Mouse (Mus musculus) brown adipose tissue, adult 24 weeks (tissue): ENCODE measurements around the gene Usp25. TPM values are rescaled to one million over a fixed set of nuclear protein-coding genes. Genes with fewer than 3 reads are reported as not detected.

ENCODE experiments used
- H3K27ac ChIP-seq: fragments of 200-500 bp; replicated peaks from 2 replicates; pipeline ENCODE4 v1.5.1; 2012; ENCODE audit warnings: low read depth, mild to moderate bottlenecking, low read length
- H3K4me1 ChIP-seq: fragments of 200-500 bp; 2 replicates; pipeline ENCODE4 v1.6.1; 2012; ENCODE audit warnings: low read length, mixed read lengths; ENCODE audit not compliant: control insufficient read depth, insufficient read depth, insufficient read length
- H3K4me3 ChIP-seq: fragments of 200-500 bp; 2 replicates; pipeline ENCODE4 v1.5.1; 2012; ENCODE audit warnings: low read depth, mild to moderate bottlenecking, low read length, moderate library complexity; ENCODE audit not compliant: insufficient read depth
- polyA plus RNA-seq: library from polyadenylated mRNA; stranded (reverse); fragments of >200 nt; gene quantifications from 2 replicates; pipeline ENCODE4 v1.2.4, GENCODE M21; 2012; ENCODE audit not compliant: missing spikeins, insufficient read depth, insufficient read length

Gene Usp25
- polyA plus RNA-seq, 1 experiment = 31.9 TPM

DNA sequence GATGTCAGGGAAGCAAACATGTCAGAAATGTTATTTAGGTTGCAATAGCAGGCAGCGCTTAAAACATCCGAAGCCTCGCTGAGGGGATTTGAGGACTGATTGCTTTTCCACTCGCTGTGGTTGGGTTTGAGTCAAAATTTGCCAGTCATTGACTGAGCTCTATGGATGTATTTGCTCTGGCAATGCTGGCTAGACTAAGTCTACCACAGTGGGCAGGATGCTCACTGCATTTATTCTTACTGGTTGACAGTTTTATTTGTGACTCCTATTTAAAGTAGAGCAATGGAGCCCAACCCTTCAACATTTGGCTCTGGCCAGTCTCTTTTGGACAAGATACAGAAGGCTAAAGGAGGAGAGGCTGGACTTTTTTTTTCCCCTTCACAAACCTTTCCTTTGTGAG lies 137.4 kb downstream of the Usp25 start:
- Histone ChIP-seq H3K4me1 (no peaks in the 10 kb centered on the region), H3K27ac (no peak overlapping the region), H3K4me3 (no peak overlapping the region)

DNA sequence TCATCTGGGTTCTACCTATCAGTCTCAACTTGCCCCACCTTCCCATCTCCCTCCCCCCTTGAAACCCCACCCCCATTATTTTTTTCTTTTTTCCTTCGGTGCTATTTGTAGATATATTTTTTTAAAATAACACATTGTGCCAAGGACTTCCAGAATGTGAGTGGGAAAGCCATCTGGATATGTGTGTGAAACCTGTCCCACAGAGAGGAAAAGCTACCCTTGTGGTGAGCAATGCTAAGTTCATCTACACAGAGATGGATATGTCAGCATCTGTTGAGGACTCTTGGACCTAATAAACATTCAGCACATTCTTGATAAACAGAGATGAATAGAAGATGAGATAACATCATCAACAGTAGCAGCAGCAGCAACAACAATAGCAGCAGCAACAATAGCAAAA lies 138.8 kb downstream of the Usp25 start:
- no peak overlapping the region for H3K27ac ChIP-seq
- H3K4me3 ChIP-seq = no peak overlapping the region
- no peaks in the 10 kb centered on the region for H3K4me1 ChIP-seq

DNA sequence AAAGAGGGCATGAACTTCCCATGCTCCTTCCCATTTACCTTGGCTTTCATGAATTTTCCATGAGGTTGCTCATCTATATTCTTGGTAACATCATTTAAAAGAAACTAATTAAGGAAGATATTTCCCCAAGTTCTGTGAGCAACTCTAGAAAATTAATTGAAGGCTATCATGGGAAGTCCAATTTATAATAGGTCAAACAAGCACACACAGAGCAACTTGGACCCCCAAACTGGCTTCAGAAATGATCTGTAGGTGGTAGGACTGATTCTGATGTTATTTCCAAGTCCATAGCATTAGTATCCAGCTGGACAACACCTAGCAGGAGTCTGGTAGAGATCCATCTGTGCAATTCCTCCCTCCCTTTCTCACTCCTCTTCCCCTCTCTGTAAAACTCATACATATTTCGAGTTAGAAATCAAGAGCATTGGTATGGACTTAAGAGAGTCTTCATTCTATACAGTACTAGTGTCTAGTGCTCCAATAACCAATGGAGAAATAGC lies 139.8 kb downstream of the Usp25 start:
- Histone ChIP-seq H3K27ac (no peak overlapping the region), H3K4me1 (no peaks in the 10 kb centered on the region), H3K4me3 (no peak overlapping the region)

DNA sequence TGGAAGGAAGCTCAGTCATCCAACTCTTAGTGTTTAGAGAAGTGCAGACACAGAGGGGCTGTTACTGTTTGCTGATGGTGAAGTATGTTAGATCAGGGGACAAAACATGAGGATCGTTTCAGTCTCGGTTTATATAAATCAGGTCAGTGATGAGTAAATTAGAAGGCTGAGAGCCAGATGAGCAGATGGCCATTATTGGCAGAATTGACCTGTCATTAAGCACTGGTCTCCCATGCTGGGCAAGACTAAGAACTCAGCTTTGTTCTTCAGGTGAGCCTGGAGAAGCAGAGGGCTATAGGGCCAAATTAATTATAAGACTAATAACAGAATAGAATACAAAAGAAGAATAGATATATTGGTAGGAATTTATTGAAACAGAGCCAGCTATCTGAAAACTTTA lies 140.3 kb downstream of the Usp25 start:
- H3K4me1 ChIP-seq = no peaks in the 10 kb centered on the region
- H3K27ac ChIP-seq = no peak overlapping the region
- no peak overlapping the region for H3K4me3 ChIP-seq

DNA sequence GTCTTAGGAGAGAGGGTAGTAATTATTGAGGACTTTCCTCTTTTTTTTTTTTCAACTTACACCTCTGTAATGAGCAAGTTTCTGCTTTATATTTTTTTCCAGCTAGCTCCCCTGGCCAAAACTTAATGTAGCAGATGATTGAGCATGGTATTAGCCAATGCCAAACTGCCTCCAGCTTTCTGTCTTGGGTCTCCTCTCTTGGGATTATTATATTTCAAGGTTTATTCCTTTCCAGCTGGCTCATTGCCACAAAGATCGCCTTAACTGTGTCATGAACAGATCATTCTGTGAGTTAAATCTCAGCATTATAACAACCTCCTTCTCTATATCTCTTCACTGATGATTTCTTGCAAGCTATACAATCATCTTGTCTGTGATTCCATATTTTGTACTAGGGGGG lies 141.3 kb downstream of the Usp25 start:
- Histone ChIP-seq H3K4me1 (no peaks in the 10 kb centered on the region), H3K27ac (no peak overlapping the region), H3K4me3 (no peak overlapping the region)
